Mouse (Mus musculus) embryonic facial prominence, embryonic 15.5 days (tissue): ENCODE data around the gene Rpl35. TPM values are rescaled to one million over a fixed set of nuclear protein-coding genes. Genes with fewer than 3 reads are reported as not detected.

Source experiments
- ATAC-seq: fragments of 200-750 bp; cut with Nextera tagmentation; 2 replicates; pipeline ENCODE4 v1.8.0; 2017; ENCODE audit warnings: low read depth, moderate TSS enrichment; ENCODE audit not compliant: insufficient number of reproducible peaks, low FRiP score, low TSS enrichment
- H3K27ac ChIP-seq: fragments of 300-500 bp; sonication (generic); replicated peaks from 2 replicates; pipeline ENCODE4 v1.5.1; 2015; ENCODE audit warnings: mild to moderate bottlenecking, inconsistent platforms
- H3K27me3 ChIP-seq: fragments of 300-500 bp; sonication (generic); 2 replicates; pipeline ENCODE4 v1.6.1; 2015; ENCODE audit warnings: inconsistent platforms
- H3K36me3 ChIP-seq: fragments of 300-500 bp; sonication (generic); 2 replicates; pipeline ENCODE4 v1.6.1; 2015; ENCODE audit warnings: mild to moderate bottlenecking, inconsistent platforms
- H3K4me1 ChIP-seq: fragments of 300-500 bp; sonication (generic); 2 replicates; pipeline ENCODE4 v1.6.1; 2015; ENCODE audit warnings: inconsistent platforms
- H3K4me2 ChIP-seq: fragments of 300-500 bp; sonication (generic); replicated peaks from 2 replicates; pipeline ENCODE4 v1.6.1; 2015; ENCODE audit warnings: mild to moderate bottlenecking, inconsistent platforms
- H3K4me3 ChIP-seq: fragments of 300-500 bp; sonication (generic); replicated peaks from 2 replicates; pipeline ENCODE4 v1.5.1; 2015; ENCODE audit warnings: mild to moderate bottlenecking, inconsistent platforms
- H3K9ac ChIP-seq: fragments of 300-500 bp; sonication (generic); 2 replicates; pipeline ENCODE4 v1.6.1; 2015; ENCODE audit warnings: inconsistent platforms
- H3K9me3 ChIP-seq: fragments of 300-500 bp; sonication (generic); replicated peaks from 2 replicates; pipeline ENCODE4 v1.6.1; 2016; ENCODE audit warnings: inconsistent platforms
- WGBS: fragments of 180-500 bp; shearing (Covaris S2); methylation state at CpG from one replicate; pipeline ENCODE4 v1.1.7; 2015; 5-methylcytosine and 5-hydroxymethylcytosine counted together
- polyA plus RNA-seq: library from polyadenylated mRNA; unstranded; fragments of >200 nt; fragmentation: Nextera tagmentation; extraction: Ambion mirVana; gene quantifications from 2 replicates; pipeline ENCODE4 v1.2.1, GENCODE M21; 2015

The Rpl35 gene
- polyA plus RNA-seq, 1 experiment from 2014 or later, result 1,047 TPM

DNA sequence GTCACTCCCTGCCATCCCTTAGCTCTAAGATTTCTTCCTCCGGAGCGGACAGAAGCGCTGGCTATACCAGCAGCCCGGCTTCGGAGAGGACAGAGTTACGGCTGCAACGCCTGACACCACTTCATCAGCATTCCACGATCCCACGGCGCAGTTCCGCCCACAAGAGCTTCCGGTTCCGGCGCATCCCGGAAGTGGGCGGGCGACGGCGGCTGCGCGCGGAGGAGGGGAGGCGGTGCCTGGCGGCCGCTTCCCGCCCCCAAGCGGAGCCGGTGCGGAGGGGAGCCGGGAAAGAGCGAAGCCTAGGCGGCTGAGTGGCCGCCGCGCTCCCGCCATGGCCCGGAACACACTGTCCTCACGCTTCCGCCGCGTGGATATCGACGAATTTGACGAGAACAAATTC is 2.4 kb upstream of the Rpl35 start:
- Histone ChIP-seq H3K27me3 (no peaks in the 10 kb centered on the region), H3K4me1 (peaks cover 43% of the 10 kb centered on the region), H3K4me2 (peak overlapping the region; percentile 82), H3K36me3 (peaks cover 10% of the 10 kb centered on the region), H3K9ac (peak overlapping the region; percentile 90), H3K4me3 (peak overlapping the region; percentile 89), H3K27ac (peak overlapping the region; percentile 96), H3K9me3 (no peaks in the 10 kb centered on the region)
- WGBS, result under 1% methylated on average over 37 of the region's 44 CpGs
- peak; percentile 91 for ATAC-seq

DNA sequence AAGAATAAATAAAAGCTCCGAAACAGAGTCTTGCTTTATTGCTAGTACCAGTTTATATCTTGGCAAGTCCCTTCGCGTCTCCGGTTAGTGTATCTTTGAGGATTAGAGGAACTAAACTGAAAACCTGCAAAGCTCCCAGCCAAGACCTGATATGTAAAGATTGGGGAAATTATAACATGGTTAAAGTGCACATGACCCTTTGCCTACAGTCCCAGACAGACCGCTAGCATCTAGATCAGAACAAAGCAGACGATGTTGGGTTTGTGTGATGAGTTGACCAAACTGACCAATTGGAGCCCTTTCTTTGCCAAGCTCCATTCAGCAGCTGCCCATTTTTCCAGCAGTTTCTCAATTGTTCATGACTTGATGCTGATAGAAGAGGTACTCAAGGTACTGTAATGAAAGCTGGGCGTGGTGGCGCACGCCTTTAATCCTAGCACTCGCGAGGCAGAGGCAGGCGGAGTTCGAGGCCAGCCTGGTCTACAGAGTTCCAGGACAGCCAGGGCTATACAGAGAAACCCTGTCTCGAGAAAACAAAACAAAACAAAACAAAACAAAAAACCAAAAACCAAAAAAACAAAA is 816 bp upstream of the Rpl35 start:
- no peak overlapping the region for H3K27ac ChIP-seq
- H3K27me3 ChIP-seq, result no peaks in the 10 kb centered on the region
- no peaks in the 10 kb centered on the region for H3K9me3 ChIP-seq
- H3K4me2 ChIP-seq, result peak overlapping the region; percentile 71
- H3K4me1 ChIP-seq, result peaks cover 48% of the 10 kb centered on the region
- WGBS, result 86% methylated on average over 14 of the region's 14 CpGs
- no peak for ATAC-seq
- H3K4me3 ChIP-seq, result peak overlapping the region; percentile 83
- H3K36me3 ChIP-seq, result peaks cover 22% of the 10 kb centered on the region
- no peak overlapping the region for H3K9ac ChIP-seq

DNA sequence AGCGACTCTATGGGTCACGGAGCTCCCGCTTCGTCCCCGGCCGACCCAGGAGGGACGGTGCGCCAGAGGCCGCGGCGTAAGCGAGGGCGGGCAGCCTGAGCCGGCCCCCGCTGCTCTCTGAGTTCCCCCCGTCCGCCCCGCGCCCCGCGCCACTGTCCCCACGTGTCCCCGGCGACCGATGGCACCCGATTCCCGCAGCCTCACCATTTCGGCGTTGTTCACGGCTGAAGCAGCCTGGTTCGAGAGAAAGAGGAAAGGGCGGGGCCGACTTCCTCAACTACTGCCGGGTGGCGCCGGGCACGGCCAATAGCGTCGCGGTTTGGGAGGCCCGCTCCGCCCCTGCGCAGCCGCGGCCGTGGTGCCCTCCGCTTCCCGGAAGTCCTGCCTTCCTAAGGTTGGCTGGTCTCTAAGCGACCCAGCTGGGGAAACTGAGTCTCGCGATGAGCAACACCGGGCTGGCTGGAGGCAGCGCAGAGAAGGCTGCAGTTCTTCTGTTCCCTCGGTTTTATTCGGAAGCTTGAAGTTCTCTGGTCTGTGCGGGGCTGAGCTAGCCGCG is 466 bp downstream of the Rpl35 start, which contains the start of gene Arpc5l:
Gene Arpc5l, plus strand, starts transcription at position 469 of the 556 bp plus-strand sequence.
- under 1% methylated on average over 53 of the region's 58 CpGs for WGBS
- H3K36me3 ChIP-seq, result peaks cover 34% of the 10 kb centered on the region
- H3K9ac ChIP-seq, result peak within 1 kb of the TSS; percentile 89
- no peaks in the 10 kb centered on the region for H3K27me3 ChIP-seq
- peaks cover 48% of the 10 kb centered on the region for H3K4me1 ChIP-seq
- no peaks in the 10 kb centered on the region for H3K9me3 ChIP-seq
- H3K4me2 ChIP-seq, result peak within 1 kb of the TSS; percentile 71
- H3K27ac ChIP-seq, result peak within 1 kb of the TSS; percentile 92
- peak; percentile 88 for ATAC-seq
- H3K4me3 ChIP-seq, result peak within 1 kb of the TSS; percentile 83

DNA sequence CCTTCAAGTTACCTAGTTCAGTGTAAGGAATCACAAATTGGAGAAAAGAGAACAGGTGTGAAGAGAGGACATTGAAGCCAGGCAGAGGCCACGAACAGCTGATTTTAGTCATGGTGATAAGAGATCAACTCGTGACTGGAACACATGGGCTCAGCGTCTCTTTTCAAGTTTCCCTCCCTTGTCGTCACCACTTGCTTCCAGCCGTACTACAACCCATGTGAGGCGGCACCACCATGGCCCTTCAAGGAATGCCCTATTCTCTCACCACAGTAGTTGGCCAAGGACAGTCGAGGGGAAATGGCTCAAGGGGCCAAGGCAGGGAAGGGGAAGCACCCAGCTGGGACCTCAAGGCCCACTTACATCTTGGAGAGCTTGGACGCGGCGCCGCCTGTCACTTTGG is 1.1 kb downstream of the Rpl35 start:
- Histone ChIP-seq H3K9ac (peak overlapping the region; percentile 89), H3K27ac (peak overlapping the region; percentile 92), H3K9me3 (no peaks in the 10 kb centered on the region), H3K4me3 (peak overlapping the region; percentile 83), H3K4me1 (peaks cover 44% of the 10 kb centered on the region), H3K36me3 (peaks cover 38% of the 10 kb centered on the region), H3K4me2 (peak overlapping the region; percentile 71), H3K27me3 (no peaks in the 10 kb centered on the region)
- ATAC-seq, result no peak
- under 1% methylated on average over 11 of the region's 11 CpGs for WGBS

DNA sequence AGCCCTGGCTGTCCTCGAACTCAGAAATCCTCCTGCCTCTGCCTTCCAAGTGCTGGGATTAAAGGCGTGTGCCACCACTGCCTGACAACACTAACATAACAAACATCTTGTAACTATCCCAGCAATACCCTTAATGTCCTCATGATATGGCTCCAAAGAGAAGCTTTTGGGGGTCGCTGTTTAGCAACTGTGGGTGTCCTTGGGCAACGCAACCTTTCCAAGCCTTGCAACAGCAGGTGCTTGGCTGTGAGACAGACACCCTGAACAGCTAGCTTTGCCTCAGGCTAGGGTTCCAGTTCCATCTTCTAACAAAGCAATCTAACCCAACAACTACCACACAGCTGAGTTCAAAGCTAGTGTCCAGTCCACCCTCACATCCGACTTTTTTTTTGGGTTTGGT is 1.9 kb downstream of the Rpl35 start:
- Histone ChIP-seq H3K9me3 (no peaks in the 10 kb centered on the region), H3K4me1 (peaks cover 35% of the 10 kb centered on the region), H3K36me3 (peaks cover 38% of the 10 kb centered on the region), H3K9ac (peak overlapping the region; percentile 89; the same call in 1 of the 2 replicates), H3K27ac (no peak overlapping the region), H3K4me3 (peak overlapping the region; percentile 83), H3K4me2 (peak overlapping the region; percentile 71), H3K27me3 (no peaks in the 10 kb centered on the region)
- no peak for ATAC-seq
- 57% methylated on average over 5 of the region's 5 CpGs for WGBS

DNA sequence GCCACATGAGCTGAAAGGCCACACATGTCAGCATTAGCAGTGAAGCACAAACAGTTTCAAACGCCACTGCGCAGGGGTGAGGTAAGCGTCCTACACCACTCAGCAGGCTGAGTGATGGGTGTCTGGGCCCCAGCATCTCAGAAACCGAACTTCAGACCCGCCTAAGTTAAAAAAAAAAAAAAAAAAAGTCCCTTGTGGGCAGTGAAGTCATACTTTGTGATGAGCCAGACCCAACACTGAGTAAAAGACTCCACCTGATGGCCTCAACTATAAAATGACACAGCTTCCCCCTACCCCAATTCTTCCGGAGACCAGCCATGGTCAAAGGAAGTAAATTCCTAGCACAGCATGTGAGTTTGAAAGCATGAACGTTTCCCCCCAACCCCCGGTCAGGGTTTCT is 2.3 kb downstream of the Rpl35 start:
- Histone ChIP-seq H3K4me1 (peaks cover 38% of the 10 kb centered on the region), H3K4me2 (peak overlapping the region; percentile 71), H3K9ac (no peak overlapping the region), H3K27ac (no peak overlapping the region), H3K27me3 (no peaks in the 10 kb centered on the region), H3K9me3 (no peaks in the 10 kb centered on the region), H3K36me3 (peaks cover 38% of the 10 kb centered on the region), H3K4me3 (peak overlapping the region; percentile 83)
- WGBS, result 52% methylated on average over 8 of the region's 8 CpGs
- no peak for ATAC-seq

DNA sequence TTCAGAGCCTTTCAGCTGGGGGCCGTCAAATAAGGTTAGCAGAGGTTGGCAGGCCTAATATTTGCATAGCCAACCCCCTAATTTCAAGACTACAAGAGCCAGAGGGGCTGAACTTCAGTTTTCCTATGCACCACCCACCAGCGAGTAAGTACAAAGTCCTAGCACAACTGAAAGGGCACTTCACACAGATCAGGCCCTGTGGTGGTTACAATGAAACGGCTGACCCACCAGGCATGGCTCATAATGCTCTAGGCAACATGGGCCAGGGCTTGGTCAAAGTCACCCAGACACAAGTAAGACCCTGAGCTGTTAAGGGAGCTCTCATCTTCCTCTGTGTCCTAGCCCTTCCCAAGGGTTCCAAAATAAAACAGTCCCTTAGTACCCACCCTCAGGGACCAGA is 3.6 kb downstream of the Rpl35 start:
- H3K9me3 ChIP-seq, result no peaks in the 10 kb centered on the region
- 77% methylated on average over 3 of the region's 3 CpGs for WGBS
- H3K27me3 ChIP-seq, result 0 out of 2 replicates have a peak, but pooled peaks cover 5% of the 10 kb centered on the region
- peaks cover 40% of the 10 kb centered on the region for H3K4me1 ChIP-seq
- H3K4me2 ChIP-seq, result no peak overlapping the region
- no peak overlapping the region for H3K9ac ChIP-seq
- H3K4me3 ChIP-seq, result no peak overlapping the region
- no peak overlapping the region for H3K27ac ChIP-seq
- ATAC-seq, result no peak
- H3K36me3 ChIP-seq, result peaks cover 38% of the 10 kb centered on the region

DNA sequence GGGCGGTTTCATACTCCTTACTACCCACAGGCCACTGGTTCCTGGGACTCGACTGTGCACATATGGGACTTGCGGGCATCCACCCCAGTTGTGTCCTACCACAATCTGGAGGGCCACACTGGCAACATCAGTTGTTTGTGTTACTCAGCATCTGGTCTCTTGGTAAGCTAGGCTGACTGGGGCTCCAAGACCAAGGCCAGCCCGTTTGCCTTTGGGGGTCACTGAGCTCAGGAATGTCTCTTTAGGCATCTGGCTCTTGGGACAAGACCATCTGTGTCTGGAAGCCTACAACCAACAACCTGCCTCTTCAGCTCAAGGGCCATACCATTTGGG is 4.9 kb downstream of the Rpl35 start:
- Histone ChIP-seq H3K4me3 (no peak overlapping the region), H3K9ac (no peak overlapping the region), H3K4me1 (peaks cover 31% of the 10 kb centered on the region), H3K27me3 (0 out of 2 replicates have a peak, but pooled peaks cover 6% of the 10 kb centered on the region), H3K27ac (no peak overlapping the region), H3K4me2 (no peak overlapping the region), H3K9me3 (no peaks in the 10 kb centered on the region), H3K36me3 (peaks cover 38% of the 10 kb centered on the region)
- no peak for ATAC-seq
- WGBS, result 76% methylated on average over 4 of the region's 4 CpGs

DNA sequence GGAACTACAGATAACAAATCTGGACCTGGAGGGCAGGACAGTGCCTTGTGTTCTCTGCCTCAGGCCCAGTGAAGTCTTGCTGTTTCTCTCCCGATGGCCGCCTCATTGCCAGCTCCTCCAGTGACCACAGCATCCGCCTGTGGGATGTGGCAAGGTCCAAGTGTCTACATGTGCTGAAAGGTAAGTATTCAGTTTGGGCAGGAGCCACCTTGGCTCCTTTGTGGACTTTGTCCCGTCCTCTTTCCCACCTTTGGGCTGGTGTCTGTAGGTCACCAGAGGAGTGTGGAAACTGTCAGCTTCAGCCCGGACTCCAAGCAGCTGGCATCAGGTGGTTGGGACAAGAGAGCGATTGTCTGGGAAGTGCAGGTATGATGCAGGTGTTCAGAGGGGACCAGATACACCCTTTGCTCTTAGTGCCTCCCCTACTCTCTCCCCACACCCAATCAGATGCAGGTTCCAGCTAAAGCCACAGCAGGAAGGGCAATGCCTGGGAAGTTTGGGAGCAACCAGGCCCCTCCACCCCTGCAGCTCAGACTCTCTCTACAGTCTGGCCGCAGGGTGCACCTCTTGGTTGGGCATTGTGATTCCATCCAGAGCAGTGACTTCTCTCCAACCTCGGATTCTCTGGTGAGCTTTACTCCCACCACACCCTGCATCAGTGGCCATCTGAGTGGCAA is 5.4 kb downstream of the Rpl35 start:
- Histone ChIP-seq H3K4me3 (no peak overlapping the region), H3K9me3 (no peaks in the 10 kb centered on the region), H3K36me3 (peaks cover 38% of the 10 kb centered on the region), H3K4me1 (peaks cover 31% of the 10 kb centered on the region), H3K27me3 (0 out of 2 replicates have a peak, but pooled peaks cover 6% of the 10 kb centered on the region), H3K9ac (no peak overlapping the region), H3K4me2 (no peak overlapping the region), H3K27ac (no peak overlapping the region)
- 62% methylated on average over 8 of the region's 8 CpGs for WGBS
- ATAC-seq, result no peak

DNA sequence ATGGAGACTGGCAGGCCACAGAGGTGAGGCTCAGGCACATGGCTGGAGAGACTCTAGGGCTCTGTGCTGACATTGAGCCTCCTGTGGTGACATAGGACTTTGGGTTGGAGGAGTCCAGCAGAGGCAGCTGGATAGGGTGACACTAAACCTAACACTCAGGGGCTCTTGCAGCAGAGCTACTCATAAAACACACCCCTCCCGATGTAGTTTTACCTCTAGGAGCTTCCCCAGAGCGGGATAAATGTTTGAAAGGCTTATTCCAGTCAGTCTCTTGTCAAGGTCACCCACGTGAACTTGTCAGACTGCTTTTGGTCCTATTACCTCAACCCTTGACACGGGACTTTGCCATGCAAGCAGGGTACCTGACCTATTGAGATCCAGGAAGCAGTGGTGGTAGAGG is 6.0 kb downstream of the Rpl35 start:
- ATAC-seq, result no peak
- H3K9ac ChIP-seq, result no peak overlapping the region
- H3K36me3 ChIP-seq, result peaks cover 38% of the 10 kb centered on the region

More for the DNA sequence above, 6.0 kb downstream of the Rpl35 start:
- Histone ChIP-seq H3K4me1 (peaks cover 31% of the 10 kb centered on the region), H3K27ac (no peak overlapping the region), H3K9me3 (no peaks in the 10 kb centered on the region), H3K27me3 (0 out of 2 replicates have a peak, but pooled peaks cover 6% of the 10 kb centered on the region), H3K4me3 (no peak overlapping the region), H3K4me2 (no peak overlapping the region)
- 47% methylated on average over 4 of the region's 4 CpGs for WGBS
